Mouse (Mus musculus) midbrain, embryonic 10.5 days (tissue): Measurements from ENCODE around the gene Fgr. TPM values are rescaled to one million over a fixed set of nuclear protein-coding genes. Genes with fewer than 3 reads are reported as not detected.
"Not testable (repeated sequence)": the region's sequence is repeated elsewhere in the genome, so short reads cannot be mapped to it uniquely, and the experiment has no call there.

ENCODE experiments used
- DNase-seq: peaks from one replicate; pipeline ENCODE4 v3.0.0-alpha.2; 2017; ENCODE audit warnings: low spot score
- H3K27ac ChIP-seq: fragments of 300-500 bp; sonication (generic); replicated peaks from 2 replicates; pipeline ENCODE4 v1.5.1; 2016; ENCODE audit warnings: mild to moderate bottlenecking
- H3K27me3 ChIP-seq: fragments of 300-500 bp; sonication (generic); 2 replicates; pipeline ENCODE4 v1.6.1; 2016; ENCODE audit warnings: low read depth, mild to moderate bottlenecking; ENCODE audit not compliant: poor library complexity, severe bottlenecking
- H3K36me3 ChIP-seq: fragments of 300-500 bp; sonication (generic); 2 replicates; pipeline ENCODE4 v1.6.1; 2016; ENCODE audit warnings: mild to moderate bottlenecking, moderate library complexity
- H3K4me1 ChIP-seq: fragments of 300-500 bp; sonication (generic); 2 replicates; pipeline ENCODE4 v1.6.1; 2016
- H3K4me3 ChIP-seq: fragments of 300-500 bp; sonication (generic); 2 replicates; pipeline ENCODE4 v1.5.1; 2016; ENCODE audit warnings: mild to moderate bottlenecking, moderate library complexity
- H3K9me3 ChIP-seq: fragments of 300-500 bp; sonication (generic); replicated peaks from 2 replicates; pipeline ENCODE4 v1.6.1; 2016; ENCODE audit warnings: mild to moderate bottlenecking
- WGBS: fragments of 180-500 bp; shearing (Covaris S2); methylation state at CpG from one replicate; pipeline ENCODE4 v1.1.7; 2016; 5-methylcytosine and 5-hydroxymethylcytosine counted together
- polyA plus RNA-seq: library from polyadenylated mRNA; unstranded; fragments of >200 nt; fragmentation: Nextera tagmentation; extraction: Ambion mirVana; gene quantifications from 2 replicates; pipeline ENCODE4 v1.2.1, GENCODE M21; 2016

Fgr gene
- polyA plus RNA-seq, 1 experiment from 2014 or later = 0.10 TPM

DNA sequence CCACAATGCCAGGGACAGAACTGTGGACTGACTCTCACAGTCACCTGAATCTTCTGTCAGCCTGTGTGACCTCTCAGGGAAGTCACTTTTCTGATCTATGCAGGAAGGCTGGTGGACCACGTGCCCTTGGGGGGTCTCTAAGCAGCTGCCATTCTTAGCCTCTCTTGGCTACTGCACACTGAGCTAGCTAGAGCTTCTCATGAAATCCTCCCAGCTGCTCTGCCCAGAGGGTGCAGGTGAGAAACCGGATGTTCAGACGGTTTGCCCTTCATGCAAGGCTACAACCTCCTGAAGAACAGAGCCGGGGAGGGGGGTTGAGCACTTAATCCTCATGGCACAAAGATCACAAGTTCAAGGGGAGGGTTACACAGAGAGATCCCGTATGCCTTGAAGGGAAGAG lies 3.7 kb downstream of the Fgr start:
- DNase-seq = no peak
- Histone ChIP-seq H3K27me3 (peaks cover 53% of the 10 kb centered on the region), H3K4me1 (peaks cover 44% of the 10 kb centered on the region), H3K27ac (no peak overlapping the region), H3K4me3 (no peak overlapping the region), H3K36me3 (no peaks in the 10 kb centered on the region), H3K9me3 (no peaks in the 10 kb centered on the region)
- WGBS = 65% methylated on average over 5 of the region's 5 CpGs

DNA sequence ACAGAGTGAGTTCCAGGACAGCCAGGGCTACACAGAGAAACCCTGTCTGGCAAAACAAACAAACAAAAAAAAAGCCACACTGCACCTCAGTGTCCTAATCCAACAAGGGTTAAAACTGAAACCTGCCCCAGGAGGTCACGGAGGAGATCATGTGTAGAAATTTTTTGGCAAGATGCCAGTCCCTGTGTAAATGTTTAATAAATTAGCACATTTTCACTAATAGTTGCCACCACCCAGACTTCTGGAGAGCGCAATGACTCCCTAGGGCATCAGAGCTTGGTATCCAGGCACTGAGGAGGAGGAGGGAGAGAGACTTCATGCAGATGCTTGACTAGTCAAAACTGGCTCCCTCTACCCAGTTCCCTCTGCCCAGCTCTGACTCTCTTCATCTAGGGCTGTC lies 5.3 kb downstream of the Fgr start:
- peaks cover 45% of the 10 kb centered on the region for H3K4me1 ChIP-seq
- no peak overlapping the region for H3K4me3 ChIP-seq
- no peaks in the 10 kb centered on the region for H3K36me3 ChIP-seq
- no peaks in the 10 kb centered on the region for H3K9me3 ChIP-seq
- peaks cover 37% of the 10 kb centered on the region for H3K27me3 ChIP-seq
- WGBS = 93% methylated on average over 2 of the region's 2 CpGs
- no peak for DNase-seq
- H3K27ac ChIP-seq = no peak overlapping the region

DNA sequence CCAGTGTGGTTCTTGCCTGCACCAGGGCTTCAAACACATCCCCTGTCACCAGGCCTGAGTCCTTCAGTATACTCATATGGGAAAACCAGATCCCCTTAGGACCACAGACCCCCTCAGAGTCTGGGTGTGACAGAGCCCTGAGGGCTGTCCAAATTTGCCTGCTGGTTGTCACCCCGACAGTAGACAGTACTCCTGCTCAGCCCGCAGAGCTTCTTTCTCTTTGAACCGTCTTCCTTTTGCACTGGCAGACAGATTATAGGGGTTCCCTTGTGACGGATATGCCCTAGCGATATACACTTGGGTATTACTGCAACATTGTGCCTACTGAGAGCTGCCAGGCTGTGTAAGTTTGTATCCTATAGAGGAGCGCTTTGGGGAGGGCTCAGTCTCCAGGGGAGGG lies 7.7 kb downstream of the Fgr start:
- Histone ChIP-seq H3K36me3 (no peaks in the 10 kb centered on the region), H3K4me3 (no peak overlapping the region), H3K27ac (no peak overlapping the region), H3K4me1 (peaks cover 39% of the 10 kb centered on the region), H3K27me3 (peaks cover 13% of the 10 kb centered on the region), H3K9me3 (no peaks in the 10 kb centered on the region)
- 83% methylated on average over 6 of the region's 6 CpGs for WGBS
- DNase-seq = no peak

DNA sequence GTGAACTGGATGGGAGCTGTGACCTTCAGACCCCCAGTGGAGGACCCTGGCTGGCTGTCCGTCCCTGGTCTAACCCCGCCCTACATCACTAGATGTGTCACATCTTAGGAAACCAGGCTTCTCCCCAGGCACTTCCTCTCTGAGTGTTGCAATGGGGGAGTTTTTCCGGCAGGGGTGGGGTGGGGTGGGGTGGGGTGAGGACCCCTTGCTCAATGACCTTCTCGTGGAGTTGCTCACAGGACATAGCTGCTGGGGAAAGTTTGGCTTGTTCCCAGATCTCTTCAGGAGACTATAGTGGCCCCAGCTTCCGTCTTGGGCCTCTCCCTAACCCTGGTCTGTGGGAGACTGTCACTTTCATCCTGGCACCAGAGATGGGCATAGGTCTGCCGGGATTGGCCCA lies 9.1 kb downstream of the Fgr start:
- H3K27me3 ChIP-seq = no peaks in the 10 kb centered on the region
- H3K9me3 ChIP-seq = no peaks in the 10 kb centered on the region
- H3K27ac ChIP-seq = peak overlapping the region; percentile 68
- peaks cover 40% of the 10 kb centered on the region for H3K4me1 ChIP-seq
- DNase-seq = no peak
- no peak overlapping the region for H3K4me3 ChIP-seq
- H3K36me3 ChIP-seq = no peaks in the 10 kb centered on the region
- 82% methylated on average over 6 of the region's 6 CpGs for WGBS

DNA sequence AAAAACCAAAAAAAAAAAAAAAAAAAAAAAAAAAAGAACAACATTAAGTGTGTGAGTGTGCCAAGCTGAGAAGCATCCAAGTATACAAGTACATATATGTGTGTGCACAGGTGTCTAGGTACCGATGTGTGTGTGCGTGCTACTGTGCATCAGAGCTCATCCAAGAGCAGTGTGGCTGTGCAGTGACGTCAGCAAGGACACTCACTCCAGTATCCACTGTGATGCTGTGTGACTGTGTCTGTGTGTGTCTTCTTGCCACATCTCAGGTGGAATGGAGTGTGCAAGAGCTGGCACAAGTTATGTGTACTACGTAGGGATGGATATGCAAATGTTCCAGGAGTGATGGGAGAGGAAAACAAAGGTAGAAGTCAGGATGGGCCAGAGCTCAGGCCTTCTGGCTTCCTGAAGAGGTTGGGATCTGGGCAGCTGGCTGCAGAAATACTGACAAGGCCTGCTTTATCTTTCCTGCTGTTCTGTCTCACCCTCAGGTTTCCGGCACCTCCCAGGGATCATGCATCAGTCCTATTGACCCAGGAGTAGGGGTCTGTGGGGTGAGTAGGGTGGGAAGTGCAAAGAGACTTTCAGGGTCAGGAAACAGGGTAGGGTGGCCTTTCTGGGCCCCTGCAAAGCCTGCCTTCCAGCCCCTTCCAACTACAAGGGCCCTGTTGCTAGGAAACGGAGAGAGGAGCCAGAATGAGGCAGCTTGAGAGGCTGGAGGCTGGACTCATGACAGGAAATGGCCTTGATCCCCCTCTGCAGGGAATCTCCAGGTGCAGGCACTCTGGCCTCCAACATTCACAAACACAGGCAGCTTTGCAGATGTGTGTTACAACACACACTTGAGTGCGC lies 10.0 kb downstream of the Fgr start:
- 53% methylated on average over 7 of the region's 7 CpGs for WGBS
- peaks cover 40% of the 10 kb centered on the region for H3K4me1 ChIP-seq

DNA sequence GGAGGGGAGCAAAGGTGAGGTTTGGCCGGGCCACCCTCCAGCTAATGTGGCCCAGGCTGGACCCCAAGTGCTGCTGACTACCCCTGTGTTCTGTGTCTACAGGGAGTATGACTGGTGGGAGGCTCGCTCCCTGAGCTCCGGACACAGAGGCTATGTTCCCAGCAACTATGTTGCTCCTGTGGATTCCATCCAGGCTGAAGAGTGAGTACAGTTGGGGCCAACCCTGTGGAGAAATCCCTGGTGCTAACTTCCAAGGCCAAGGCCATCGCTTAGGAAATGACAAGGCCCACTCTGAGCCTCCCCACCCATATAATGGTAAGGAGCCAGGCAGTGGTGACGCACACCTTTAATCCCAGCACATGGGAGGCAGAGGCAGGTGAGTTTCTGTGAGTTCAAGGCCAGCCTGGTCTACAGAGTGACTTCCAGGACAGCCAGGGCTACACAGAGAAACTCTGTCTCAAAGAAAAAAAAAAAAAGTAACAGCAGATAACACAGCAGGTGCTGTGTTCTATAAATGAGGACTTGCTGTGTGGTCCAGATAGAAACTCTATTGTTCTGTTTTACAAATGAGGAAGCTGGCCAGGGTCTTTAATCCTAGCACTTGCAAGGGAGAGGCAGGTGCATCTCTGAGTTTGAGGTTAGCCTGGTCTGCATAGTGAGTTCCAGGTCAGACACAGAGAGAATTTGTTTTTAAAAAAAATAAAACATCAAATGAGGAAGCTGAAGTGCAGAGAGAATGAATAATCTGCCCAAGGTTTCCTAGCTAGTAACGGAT lies 14.9 kb downstream of the Fgr start:
- Histone ChIP-seq H3K9me3 (no peaks in the 10 kb centered on the region), H3K4me1 (peaks cover 28% of the 10 kb centered on the region), H3K27me3 (no peaks in the 10 kb centered on the region), H3K27ac (no peak overlapping the region), H3K4me3 (no peak overlapping the region), H3K36me3 (no peaks in the 10 kb centered on the region)
- no peak for DNase-seq
- WGBS = 89% methylated on average over 6 of the region's 6 CpGs

More for the DNA sequence above, 10.0 kb downstream of the Fgr start:
- no peaks in the 10 kb centered on the region for H3K9me3 ChIP-seq
- H3K36me3 ChIP-seq = no peaks in the 10 kb centered on the region
- peak; percentile 76 for DNase-seq
- H3K4me3 ChIP-seq = no peak overlapping the region
- H3K27me3 ChIP-seq = no peaks in the 10 kb centered on the region
- H3K27ac ChIP-seq = peak overlapping the region; percentile 88

DNA sequence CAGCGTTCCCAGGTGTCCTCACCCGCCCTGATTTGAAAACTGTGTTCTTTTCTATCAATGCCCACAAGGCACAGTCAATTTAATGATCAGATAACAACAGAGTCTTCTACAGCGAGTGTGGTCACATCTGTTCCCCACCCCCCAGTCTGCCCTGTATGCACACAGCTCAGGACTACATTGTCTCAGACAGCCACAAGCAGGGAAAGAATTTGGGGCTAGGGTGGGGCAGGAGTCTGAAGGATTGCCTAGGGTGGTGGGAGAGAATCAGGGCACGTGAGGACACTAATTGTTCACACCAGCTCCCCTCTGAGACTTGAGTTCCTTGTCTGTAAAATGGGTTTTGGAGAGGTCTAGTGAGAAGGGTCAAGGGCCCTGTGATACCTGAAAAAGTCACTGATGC lies 19.7 kb downstream of the Fgr start:
- no peak for DNase-seq
- H3K27me3 ChIP-seq = no peaks in the 10 kb centered on the region
- H3K4me3 ChIP-seq = no peak overlapping the region
- H3K36me3 ChIP-seq = no peaks in the 10 kb centered on the region
- peaks cover 5% of the 10 kb centered on the region; the same call in 1 of the 2 replicates for H3K4me1 ChIP-seq
- WGBS = 71% methylated on average over 4 of the region's 4 CpGs
- no peaks in the 10 kb centered on the region for H3K9me3 ChIP-seq
- no peak overlapping the region for H3K27ac ChIP-seq

DNA sequence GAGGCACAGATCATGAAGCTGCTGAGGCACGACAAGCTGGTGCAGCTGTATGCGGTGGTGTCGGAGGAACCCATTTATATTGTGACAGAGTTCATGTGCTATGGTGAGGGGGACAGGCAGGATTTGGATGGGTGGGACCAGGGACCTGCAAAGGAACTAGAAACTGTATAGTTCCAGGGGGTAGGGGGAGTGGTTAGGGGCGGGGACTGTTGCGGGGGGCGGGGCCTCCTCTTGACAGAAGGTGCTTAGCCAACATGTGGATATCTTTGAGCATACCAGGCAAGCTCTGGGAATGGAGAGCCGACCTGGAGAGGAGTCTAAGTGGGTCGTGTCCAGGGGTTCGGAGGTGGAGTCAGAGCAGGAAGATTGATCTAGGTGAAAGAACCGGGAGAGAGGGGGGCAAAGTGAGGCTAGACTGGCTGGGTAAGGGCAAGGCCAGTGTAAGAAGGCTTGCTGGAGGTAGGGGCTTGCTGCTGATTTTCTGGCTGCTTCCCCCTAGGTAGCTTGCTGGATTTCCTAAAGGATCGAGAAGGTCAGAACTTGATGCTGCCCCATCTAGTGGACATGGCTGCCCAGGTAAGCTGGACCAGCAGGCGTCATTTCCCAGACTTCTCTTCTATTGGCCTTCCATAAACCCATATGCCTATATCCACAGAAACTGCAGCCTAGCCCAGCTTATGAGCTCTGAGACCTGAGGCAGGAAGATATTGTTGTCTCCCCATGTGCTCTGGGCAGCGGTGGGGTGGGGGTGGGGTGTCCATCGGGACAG lies 23.8 kb downstream of the Fgr start:
- DNase-seq = no peak
- Histone ChIP-seq H3K27ac (no peak overlapping the region), H3K4me1 (peaks cover 9% of the 10 kb centered on the region), H3K27me3 (no peaks in the 10 kb centered on the region), H3K36me3 (no peaks in the 10 kb centered on the region), H3K9me3 (no peaks in the 10 kb centered on the region), H3K4me3 (no peak overlapping the region)
- WGBS = 44% methylated on average over 14 of the region's 14 CpGs

DNA sequence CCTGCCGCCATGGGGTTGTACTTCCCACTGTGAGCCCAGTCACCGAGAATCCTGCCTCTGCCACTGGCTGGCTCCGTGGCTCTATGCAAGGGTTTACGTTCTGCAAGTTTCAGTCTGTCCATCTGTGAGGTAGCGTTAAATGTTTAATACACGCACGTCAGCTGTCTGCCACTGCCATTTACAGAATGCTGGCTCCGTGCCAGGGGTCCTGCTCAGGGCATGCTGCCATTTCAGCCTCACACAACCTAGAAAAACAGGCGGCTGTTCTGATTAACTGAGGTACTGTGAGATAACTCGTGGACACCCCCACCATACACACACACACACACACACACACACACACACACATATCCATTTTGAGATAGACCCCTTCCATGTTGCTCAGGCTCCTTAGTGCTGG lies 29.0 kb downstream of the Fgr start:
- WGBS = 62% methylated on average over 10 of the region's 10 CpGs
- Histone ChIP-seq H3K36me3 (no peaks in the 10 kb centered on the region), H3K9me3 (no peaks in the 10 kb centered on the region), H3K27me3 (no peaks in the 10 kb centered on the region; the same call in none of the 2 replicates), H3K4me1 (peaks cover 27% of the 10 kb centered on the region), H3K4me3 (no peak overlapping the region), H3K27ac (no peak overlapping the region)
- no peak for DNase-seq

DNA sequence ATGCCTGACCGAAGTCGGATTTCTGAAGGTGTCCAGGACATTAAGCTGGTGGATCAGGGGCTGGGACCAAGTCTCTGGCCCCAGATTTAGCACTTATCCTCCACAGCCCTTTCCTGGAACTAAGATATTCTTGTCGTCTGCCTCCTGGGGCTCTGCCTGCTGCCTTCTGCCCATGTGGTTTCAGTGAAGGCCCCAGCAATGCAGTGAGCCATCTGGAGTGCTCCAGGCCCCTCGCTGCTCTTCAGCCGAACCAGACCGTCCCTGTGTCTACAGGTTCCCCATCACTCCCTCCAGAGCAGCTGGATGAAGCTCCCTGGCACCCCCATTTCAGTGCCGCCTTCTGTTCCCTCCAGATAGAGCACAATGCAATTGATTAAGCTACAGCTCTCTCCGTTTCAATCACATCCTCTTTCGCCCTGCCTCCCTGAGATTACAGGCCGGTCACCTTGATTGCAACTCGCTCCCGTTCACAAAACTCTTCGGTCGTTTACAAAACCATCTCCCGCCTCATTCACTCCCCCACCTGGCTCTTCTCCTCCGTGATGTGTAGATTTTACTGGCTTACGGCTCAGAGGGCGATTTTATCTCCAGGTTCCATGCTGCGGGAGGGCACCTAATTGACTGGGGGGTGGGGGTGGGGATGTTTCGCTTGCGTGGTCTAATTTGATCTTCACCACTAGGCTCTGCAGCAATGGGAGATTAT lies 29.6 kb downstream of the Fgr start:
- no peak for DNase-seq
- Histone ChIP-seq H3K4me1 (peaks cover 33% of the 10 kb centered on the region), H3K9me3 (no peaks in the 10 kb centered on the region), H3K27ac (peak overlapping the region; percentile 43; the same call in 1 of the 2 replicates), H3K27me3 (no peaks in the 10 kb centered on the region; the same call in none of the 2 replicates), H3K36me3 (no peaks in the 10 kb centered on the region), H3K4me3 (no peak overlapping the region)
- 35% methylated on average over 21 of the region's 21 CpGs for WGBS

DNA sequence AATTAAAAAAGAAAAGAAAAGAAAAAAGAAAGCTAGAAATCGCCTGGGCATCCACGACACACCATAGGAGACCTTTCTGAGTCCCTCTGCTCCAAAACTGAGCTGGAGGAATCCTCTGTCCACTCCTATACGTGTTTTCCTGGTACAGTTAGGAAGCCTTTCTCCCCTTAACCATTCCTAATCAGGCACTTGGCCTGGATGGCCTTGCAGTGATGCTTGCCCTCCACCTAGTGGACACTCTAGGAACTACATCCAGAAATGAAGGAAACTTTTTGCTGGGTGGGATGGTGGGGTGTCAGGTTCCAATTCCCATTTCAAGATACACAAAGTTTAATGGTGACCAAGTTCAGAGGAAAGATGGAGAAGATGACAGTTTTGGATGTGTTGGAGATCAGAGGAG lies 31.3 kb downstream of the Fgr start:
- 9% methylated on average over 3 of the region's 3 CpGs for WGBS

DNA sequence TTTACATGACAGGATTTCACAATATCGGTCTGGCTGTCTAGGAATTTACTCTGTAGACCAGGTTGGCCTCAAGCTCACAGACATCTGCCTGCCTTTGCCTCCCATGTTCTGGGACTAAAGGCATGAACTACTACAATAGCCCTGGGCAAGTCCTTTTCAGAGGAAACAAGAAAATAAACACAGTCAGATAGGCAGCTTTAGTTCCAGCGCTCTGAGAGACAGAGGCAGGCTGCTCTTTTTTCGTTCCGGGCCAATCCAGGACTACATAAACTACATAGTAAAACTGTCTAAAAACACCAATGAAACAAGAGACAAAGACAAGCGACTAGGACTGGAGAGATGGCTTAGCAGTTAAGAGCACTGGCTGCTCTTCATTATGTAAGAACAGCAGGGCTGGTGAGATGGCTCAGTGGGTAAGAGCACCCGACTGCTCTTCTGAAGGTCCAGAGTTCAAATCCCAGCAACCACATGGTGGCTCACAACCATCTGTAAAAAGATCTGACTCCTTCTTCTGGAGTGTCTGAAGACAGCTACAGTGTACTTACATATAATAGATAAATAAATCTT lies 32.1 kb downstream of the Fgr start:
- peaks cover 18% of the 10 kb centered on the region for H3K27me3 ChIP-seq
- not testable (repeated sequence) for DNase-seq, H3K9me3 ChIP-seq, H3K4me3 ChIP-seq, H3K27ac ChIP-seq, H3K36me3 ChIP-seq
- WGBS = 62% methylated on average over 6 of the region's 6 CpGs
- H3K4me1 ChIP-seq = peaks cover 48% of the 10 kb centered on the region

More for the DNA sequence above, 31.3 kb downstream of the Fgr start:
- Histone ChIP-seq H3K4me1 (peaks cover 40% of the 10 kb centered on the region), H3K27ac (no peak overlapping the region), H3K4me3 (no peak overlapping the region), H3K9me3 (no peaks in the 10 kb centered on the region), H3K27me3 (peaks cover 10% of the 10 kb centered on the region), H3K36me3 (no peaks in the 10 kb centered on the region)
- peak; percentile 74 for DNase-seq
